13 mouse cellular contexts compared by ENCODE assay signal in genomic region chr19:42727424-42727823, GRCm38 (mm10).
DNase-seq lines count a peak whose midpoint lies in the region; ATAC-seq lines count a peak whose summit lies in the region.
"Had no signal": no experiment of that assay in that cellular context is flagged by ENCODE, and none has a peak within 500 bp of the region (broad histone marks: within the 10 kb centered on the region; RNA-seq: fewer than 3 reads in every experiment).

No protein-coding gene starts in this region.

- no peak for DNase-seq in cerebellum, postnatal 14 days
- DNase-seq in cerebellum, adult 9-11 months = peak; percentile 47
- DNase-seq in cerebellum, adult 18-20 months = no peak
- DNase-seq in thymus, postnatal 25 days = peak; percentile 16
- no peak for DNase-seq in thymus, adult 18-20 months
- DNase-seq in layer of hippocampus, adult 11-12 months (ENCODE audit: low spot score) = no peak
- DNase-seq: adrenal gland, postnatal 10 days; B cell, adult 2 months; forebrain, postnatal 0 days; gastrocnemius, postnatal 14 days had no signal

- ATAC-seq in cerebellum, adult (ENCODE audit: insufficient number of reproducible peaks, low FRiP score, low TSS enrichment) = 0 out of 2 replicates have a peak, but pooled peaks have one; percentile 12
- ATAC-seq: CD4-positive, CD25-positive, alpha-beta regulatory T cell, adult 4 months; forebrain, embryonic 13.5 days; forebrain, postnatal 0 days had no signal

Comparison
In these comparisons a context has a peak if more than half of its experiments do, and no peak if none do; other contexts are left out.
1. DNase-seq: peak in cerebellum, adult 9-11 months (single experiment) and thymus, postnatal 25 days (single experiment); none in cerebellum, postnatal 14 days (0 of 2), cerebellum, adult 18-20 months (0 of 2), thymus, adult 18-20 months (0 of 2) and layer of hippocampus, adult 11-12 months (single experiment).